Mouse (Mus musculus) liver, embryonic 15.5 days (tissue): ENCODE results near the gene Ascc1. TPM values are rescaled to one million over a fixed set of nuclear protein-coding genes. Genes with fewer than 3 reads are reported as not detected.

Experiments
- ATAC-seq: fragments of 200-750 bp; cut with Nextera tagmentation; 2 replicates; pipeline ENCODE4 v1.8.0; 2017; ENCODE audit warnings: moderate number of reproducible peaks, mild to moderate bottlenecking, moderate library complexity; ENCODE audit not compliant: insufficient read depth
- H3K27ac ChIP-seq: fragments of 300-500 bp; sonication (generic); replicated peaks from 2 replicates; pipeline ENCODE4 v1.5.1; 2015; ENCODE audit warnings: mild to moderate bottlenecking, inconsistent platforms
- H3K27me3 ChIP-seq: fragments of 300-500 bp; sonication (generic); 2 replicates; pipeline ENCODE4 v1.6.1; 2015; ENCODE audit warnings: mild to moderate bottlenecking, inconsistent platforms
- H3K36me3 ChIP-seq: fragments of 300-500 bp; sonication (generic); replicated peaks from 2 replicates; pipeline ENCODE4 v1.6.1; 2015; ENCODE audit warnings: moderate library complexity, mild to moderate bottlenecking, inconsistent platforms
- H3K4me1 ChIP-seq: fragments of 300-500 bp; sonication (generic); replicated peaks from 2 replicates; pipeline ENCODE4 v1.6.1; 2015; ENCODE audit warnings: inconsistent platforms
- H3K4me2 ChIP-seq: fragments of 300-500 bp; sonication (generic); 2 replicates; pipeline ENCODE4 v1.6.1; 2015; ENCODE audit warnings: moderate library complexity, mild to moderate bottlenecking, inconsistent platforms
- H3K4me3 ChIP-seq: fragments of 300-500 bp; sonication (generic); replicated peaks from 2 replicates; pipeline ENCODE4 v1.5.1; 2015; ENCODE audit warnings: mild to moderate bottlenecking, inconsistent platforms
- H3K9ac ChIP-seq: fragments of 300-500 bp; sonication (generic); 2 replicates; pipeline ENCODE4 v1.6.1; 2015; ENCODE audit warnings: moderate library complexity, mild to moderate bottlenecking, inconsistent platforms
- H3K9me3 ChIP-seq: fragments of 300-500 bp; sonication (generic); replicated peaks from 2 replicates; pipeline ENCODE4 v1.6.1; 2016; ENCODE audit warnings: inconsistent platforms
- WGBS: fragments of 180-500 bp; shearing (Covaris S2); methylation state at CpG from one replicate; pipeline ENCODE4 v1.1.7; 2015; ENCODE audit warnings: mixed read lengths; ENCODE audit not compliant: insufficient replicate concordance; 5-methylcytosine and 5-hydroxymethylcytosine counted together
- polyA plus RNA-seq: library from polyadenylated mRNA; unstranded; fragments of >200 nt; fragmentation: Nextera tagmentation; extraction: Ambion mirVana; gene quantifications from 2 replicates; pipeline ENCODE4 v1.2.1, GENCODE M21; 2015

The Ascc1 gene
- polyA plus RNA-seq, 1 experiment from 2014 or later: 16.5 TPM

- Histone ChIP-seq H3K36me3 (no peaks in the 10 kb centered on the region), H3K4me3 (peak overlapping the region; percentile 32), H3K27me3 (no peaks in the 10 kb centered on the region), H3K9me3 (no peaks in the 10 kb centered on the region), H3K4me2 (peak overlapping the region; percentile 74), H3K4me1 (peaks cover 75% of the 10 kb centered on the region), H3K9ac (peak overlapping the region; percentile 26; the same call in 1 of the 2 replicates), H3K27ac (peak overlapping the region; percentile 88)
- WGBS: 25% methylated on average over 5 of the region's 5 CpGs
- peak; percentile 89 for ATAC-seq
These were observed 75.9 kb downstream of the Ascc1 start for GRCm38 (mm10) chr10:60078561-60078917.

GRCm38 (mm10) chr10:60080171-60080570 lies 77.6 kb downstream of the Ascc1 start:
- Histone ChIP-seq H3K9ac (no peak overlapping the region), H3K4me3 (no peak overlapping the region), H3K27me3 (no peaks in the 10 kb centered on the region), H3K36me3 (no peaks in the 10 kb centered on the region), H3K4me1 (peaks cover 75% of the 10 kb centered on the region), H3K9me3 (no peaks in the 10 kb centered on the region), H3K4me2 (peak overlapping the region; percentile 17; the same call in 1 of the 2 replicates), H3K27ac (peak overlapping the region; percentile 88)
- 27% methylated on average over 3 of the region's 3 CpGs for WGBS
- peak; percentile 16; the same call in 1 of the 2 replicates for ATAC-seq

- no peak overlapping the region for H3K9ac ChIP-seq
- no peaks in the 10 kb centered on the region for H3K27me3 ChIP-seq
- no peaks in the 10 kb centered on the region for H3K9me3 ChIP-seq
- H3K36me3 ChIP-seq: no peaks in the 10 kb centered on the region
- H3K4me3 ChIP-seq: no peak overlapping the region
- peak overlapping the region; percentile 88 for H3K27ac ChIP-seq
- H3K4me1 ChIP-seq: peaks cover 72% of the 10 kb centered on the region
- 6% methylated on average over 5 of the region's 5 CpGs for WGBS
- no peak for ATAC-seq
- peak overlapping the region; percentile 17; the same call in 1 of the 2 replicates for H3K4me2 ChIP-seq
These were observed 78.0 kb downstream of the Ascc1 start for GRCm38 (mm10) chr10:60080601-60080981.

- 41% methylated on average over 21 of the region's 21 CpGs for WGBS
- Histone ChIP-seq H3K4me2 (no peak overlapping the region), H3K27ac (peak overlapping the region; percentile 88), H3K4me1 (peaks cover 70% of the 10 kb centered on the region), H3K9ac (no peak overlapping the region), H3K36me3 (no peaks in the 10 kb centered on the region), H3K4me3 (no peak overlapping the region), H3K9me3 (no peaks in the 10 kb centered on the region), H3K27me3 (no peaks in the 10 kb centered on the region)
- ATAC-seq: no peak
These were observed 78.6 kb downstream of the Ascc1 start for GRCm38 (mm10) chr10:60080982-60081825.

- Histone ChIP-seq H3K4me3 (no peak overlapping the region), H3K36me3 (no peaks in the 10 kb centered on the region), H3K27ac (0 out of 2 replicates have a peak overlapping the region, but pooled peaks have one; percentile 19), H3K27me3 (no peaks in the 10 kb centered on the region), H3K4me1 (peaks cover 65% of the 10 kb centered on the region), H3K9me3 (no peaks in the 10 kb centered on the region), H3K9ac (no peak overlapping the region), H3K4me2 (no peak overlapping the region)
- 57% methylated on average over 5 of the region's 5 CpGs for WGBS
- no peak for ATAC-seq
These were observed 79.3 kb downstream of the Ascc1 start for GRCm38 (mm10) chr10:60081905-60082304.

GRCm38 (mm10) chr10:60084065-60084464 lies 81.5 kb downstream of the Ascc1 start:
- Histone ChIP-seq H3K4me2 (no peak overlapping the region), H3K9me3 (no peaks in the 10 kb centered on the region), H3K4me1 (peaks cover 43% of the 10 kb centered on the region), H3K9ac (no peak overlapping the region), H3K4me3 (no peak overlapping the region), H3K36me3 (no peaks in the 10 kb centered on the region), H3K27ac (no peak overlapping the region), H3K27me3 (no peaks in the 10 kb centered on the region)
- 81% methylated on average over 4 of the region's 4 CpGs for WGBS
- ATAC-seq: no peak

GRCm38 (mm10) chr10:60092311-60092710 lies 89.7 kb downstream of the Ascc1 start:
- H3K36me3 ChIP-seq: no peaks in the 10 kb centered on the region
- H3K4me3 ChIP-seq: no peak overlapping the region
- no peak for ATAC-seq
- H3K27me3 ChIP-seq: no peaks in the 10 kb centered on the region
- no peak overlapping the region for H3K4me2 ChIP-seq
- H3K9me3 ChIP-seq: no peaks in the 10 kb centered on the region
- H3K4me1 ChIP-seq: no peaks in the 10 kb centered on the region; the same call in 1 of the 2 replicates
- no peak overlapping the region for H3K9ac ChIP-seq
- WGBS: 74% methylated on average over 2 of the region's 2 CpGs
- H3K27ac ChIP-seq: no peak overlapping the region

GRCm38 (mm10) chr10:60093751-60094150 lies 91.1 kb downstream of the Ascc1 start:
- Histone ChIP-seq H3K4me2 (no peak overlapping the region), H3K4me3 (no peak overlapping the region), H3K27ac (no peak overlapping the region), H3K36me3 (no peaks in the 10 kb centered on the region), H3K9me3 (no peaks in the 10 kb centered on the region), H3K4me1 (no peaks in the 10 kb centered on the region; the same call in 1 of the 2 replicates), H3K27me3 (no peaks in the 10 kb centered on the region), H3K9ac (no peak overlapping the region)
- 53% methylated on average over 2 of the region's 2 CpGs for WGBS
- no peak for ATAC-seq

GRCm38 (mm10) chr10:60095558-60095957 lies 93.0 kb downstream of the Ascc1 start:
- Histone ChIP-seq H3K4me2 (no peak overlapping the region), H3K9ac (no peak overlapping the region), H3K4me1 (no peaks in the 10 kb centered on the region), H3K27ac (no peak overlapping the region), H3K27me3 (no peaks in the 10 kb centered on the region), H3K36me3 (no peaks in the 10 kb centered on the region), H3K4me3 (no peak overlapping the region), H3K9me3 (no peaks in the 10 kb centered on the region)
- ATAC-seq: no peak
- WGBS: 81% methylated on average over 2 of the region's 2 CpGs

- Histone ChIP-seq H3K27ac (no peak overlapping the region), H3K4me1 (no peaks in the 10 kb centered on the region), H3K9me3 (no peaks in the 10 kb centered on the region), H3K4me3 (no peak overlapping the region), H3K4me2 (no peak overlapping the region), H3K36me3 (no peaks in the 10 kb centered on the region), H3K9ac (no peak overlapping the region), H3K27me3 (no peaks in the 10 kb centered on the region)
- WGBS: 55% methylated on average over 1 of the region's 1 CpGs
- ATAC-seq: no peak
These were observed 93.7 kb downstream of the Ascc1 start for GRCm38 (mm10) chr10:60096302-60096701.

- H3K27ac ChIP-seq: no peak overlapping the region
- H3K9me3 ChIP-seq: no peaks in the 10 kb centered on the region
- no peak overlapping the region for H3K9ac ChIP-seq
- no peaks in the 10 kb centered on the region for H3K36me3 ChIP-seq
- ATAC-seq: no peak
- H3K4me2 ChIP-seq: no peak overlapping the region
- H3K4me3 ChIP-seq: no peak overlapping the region
- no peaks in the 10 kb centered on the region for H3K4me1 ChIP-seq
- H3K27me3 ChIP-seq: no peaks in the 10 kb centered on the region
- 76% methylated on average over 9 of the region's 9 CpGs for WGBS
These were observed 94.5 kb downstream of the Ascc1 start for GRCm38 (mm10) chr10:60097146-60097545.
